Mouse (Mus musculus): Measurements from ENCODE around the gene Dhx36.

DNA sequence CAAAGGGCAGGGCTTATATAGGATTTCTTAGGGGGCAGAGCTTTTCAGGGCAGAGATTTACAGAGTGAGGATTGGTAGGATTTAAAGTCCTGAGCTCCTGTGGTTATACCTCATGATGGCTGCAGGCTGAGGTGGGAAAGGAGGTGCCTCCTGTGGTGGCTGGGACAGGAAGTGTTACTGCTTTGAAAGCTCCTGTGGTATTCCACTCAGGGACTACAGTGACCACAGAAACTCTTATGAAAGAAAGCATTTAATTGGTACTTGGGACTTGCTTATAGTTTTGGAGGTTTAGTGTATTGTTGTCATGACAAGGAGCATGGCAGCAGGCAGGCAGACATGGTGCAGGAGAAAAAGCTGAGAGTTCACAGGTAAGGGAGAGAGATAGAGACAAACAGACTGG is 70.9 kb downstream of the Dhx36 start:
- no peak for TF ChIP-seq CTCF (IDR thresholded peaks at IDR 0.05; ENCODE audit: low read depth, low read length)
- TF ChIP-seq POLR2AphosphoS5 (IDR thresholded peaks at IDR 0.05; ENCODE audit: insufficient replicate concordance, low read depth, low read length) = no peak
- no peak for TF ChIP-seq GATA2 (IDR thresholded peaks at IDR 0.05; ENCODE audit: borderline replicate concordance, low read depth, low read length)
- no peak for TF ChIP-seq GATA1 (IDR thresholded peaks at IDR 0.05; ENCODE audit: borderline replicate concordance, low read length)
- TF ChIP-seq TAL1 (conservative IDR thresholded peaks at IDR 0.05; ENCODE audit: low read depth, low read length) = no peak

Data from G1E (cell line).